ENCODE assay signal across 9 mouse cellular contexts in genomic region chr1:75264091-75264880, GRCm38 (mm10). TPM values are rescaled to one million over a fixed set of nuclear protein-coding genes. Genes with fewer than 3 reads are reported as not detected.
DNase-seq lines count a peak whose midpoint lies in the region; ATAC-seq and TF ChIP-seq lines count a peak whose summit lies in the region.
"Had no signal": no experiment of that assay in that cellular context is flagged by ENCODE, and none has a peak within 500 bp of the region (broad histone marks: within the 10 kb centered on the region; RNA-seq: fewer than 3 reads in every experiment).

TSS of gene Ptprn (minus strand) at chr1:75264502.

- 13% methylated on average over 28 of the region's 32 CpGs for WGBS in forebrain, embryonic 15.5 days
- WGBS in olfactory bulb, adult 2 months = 6% methylated on average over 32 of the region's 32 CpGs
- 11% methylated on average over 32 of the region's 32 CpGs for WGBS in lung, adult 2 months

- peak within 1 kb of the TSS; percentile 50 for H3K4me3 ChIP-seq in forebrain, embryonic 15.5 days
- peak within 1 kb of the TSS; percentile 87 for H3K4me3 ChIP-seq in olfactory bulb, adult 2 months (ENCODE audit: insufficient read depth, low read depth, low read length)
- no peak within 1 kb of the TSS for H3K4me3 ChIP-seq in lung, adult 2 months (replicated peaks; ENCODE audit: extremely low read depth, low read depth, low read length)

- peak; percentile 45; the same call in 1 of the 2 replicates for TF ChIP-seq POLR2A in olfactory bulb, adult 2 months (IDR thresholded peaks at IDR 0.05; ENCODE audit: insufficient read depth, low read depth, low read length)
- TF ChIP-seq POLR2A in lung, adult 2 months (IDR thresholded peaks at IDR 0.05; ENCODE audit: borderline replicate concordance, extremely low read depth, low read depth, low read length) = no peak

- H3K27ac ChIP-seq in forebrain, embryonic 15.5 days (replicated peaks) = no peak within 1 kb of the TSS
- peak within 1 kb of the TSS; percentile 95 for H3K27ac ChIP-seq in olfactory bulb, adult 2 months (ENCODE audit: insufficient read depth, low read depth, low read length)
- H3K27ac ChIP-seq: macrophage had no signal

- H3K36me3 ChIP-seq in forebrain, embryonic 15.5 days = no peaks in the 10 kb centered on the region

- ATAC-seq in cerebellum, adult (ENCODE audit: insufficient number of reproducible peaks, low FRiP score, low TSS enrichment) = peak; percentile 80
- ATAC-seq in forebrain, embryonic 15.5 days (replicated peaks) = peak; percentile 63

- peak; percentile 34; the same call in 1 of the 2 replicates for TF ChIP-seq CTCF in olfactory bulb, adult 2 months (IDR thresholded peaks at IDR 0.05; ENCODE audit: insufficient read depth, low read depth, low read length)
- TF ChIP-seq CTCF in lung, adult 2 months (IDR thresholded peaks at IDR 0.05; ENCODE audit: insufficient read depth, low read length) = no peak

- H3K9ac ChIP-seq in forebrain, embryonic 15.5 days (replicated peaks) = peak within 1 kb of the TSS; percentile 43

- DNase-seq in adrenal gland, adult (ENCODE audit: inconsistent age in 2 of 2, low spot score in 1 of 2) = peak; percentile 54 to 63
- peak; percentile 68 for DNase-seq in left cerebral cortex, adult 11 months (ENCODE audit: low spot score)
- no peak for DNase-seq in kidney, postnatal 36 days
- DNase-seq in lung, adult 2 months = no peak
- no peak for DNase-seq in testis, postnatal 10 days (ENCODE audit: low spot score)

- peak within 1 kb of the TSS; percentile 72 for H3K4me2 ChIP-seq in forebrain, embryonic 15.5 days (replicated peaks)

- peaks cover 10% of the 10 kb centered on the region for H3K4me1 ChIP-seq in forebrain, embryonic 15.5 days
- peaks cover 4% of the 10 kb centered on the region for H3K4me1 ChIP-seq in olfactory bulb, adult 2 months (ENCODE audit: control insufficient read depth, insufficient read depth, low read length)
- H3K4me1 ChIP-seq in lung, adult 2 months (ENCODE audit: control insufficient read depth, insufficient read depth, low read length) = no peaks in the 10 kb centered on the region

- H3K27me3 ChIP-seq in forebrain, embryonic 15.5 days = peaks cover 42% of the 10 kb centered on the region

- no peaks in the 10 kb centered on the region for H3K9me3 ChIP-seq in forebrain, embryonic 15.5 days

RNA-seq across cellular contexts. Expression of gene Ptprn, which starts in this region (rescaled TPM):
- 6.9 and 8.7 TPM in 2 replicates for polyA plus RNA-seq in forebrain, embryonic 15.5 days (2015; fragmentation: Nextera tagmentation; extraction: Ambion mirVana)
- not detected in 2 replicates for polyA plus RNA-seq in olfactory bulb, adult 2 months (2012; ENCODE audit: insufficient read depth, insufficient read length, low replicate concordance, missing spikeins)
- 2.1 and 2.5 TPM in 2 replicates for polyA plus RNA-seq in lung, adult 2 months (2012; rRNA removed)

Comparison
In these comparisons a context has a peak if more than half of its experiments do, and no peak if none do; other contexts are left out.
1. DNase-seq: peak in adrenal gland, adult (2 of 2) and left cerebral cortex, adult 11 months (single experiment); none in kidney, postnatal 36 days (0 of 2), lung, adult 2 months (single experiment) and testis, postnatal 10 days (single experiment).